Mouse (Mus musculus) lung, adult 2 months (tissue): Measurements from ENCODE around the gene 4930519G04Rik. TPM values are rescaled to one million over a fixed set of nuclear protein-coding genes. Genes with fewer than 3 reads are reported as not detected.
A peak's percentile ranks its signal among the peaks of the same experiment; 100 is the strongest.
"Not testable (repeated sequence)": the region's sequence is repeated elsewhere in the genome, so short reads cannot be mapped to it uniquely, and the experiment has no call there.

ENCODE experiments used
- DNase-seq: peaks from one replicate; pipeline ENCODE4 v3.0.0; 2022
- H3K4me1 ChIP-seq: fragments of 200-500 bp; 2 replicates; pipeline ENCODE4 v1.6.1; 2011; ENCODE audit warnings: low read length; ENCODE audit not compliant: control insufficient read depth, insufficient read depth
- H3K4me3 ChIP-seq: fragments of 200-500 bp; replicated peaks from 2 replicates; pipeline ENCODE3; 2011; ENCODE audit warnings: low read depth, mild to moderate bottlenecking, control low read depth, low read length; ENCODE audit errors: extremely low read depth
- CTCF ChIP-seq: fragments of 200-500 bp; IDR thresholded peaks from 2 replicates; pipeline ENCODE4 v1.5.1; 2011; ENCODE audit warnings: mild to moderate bottlenecking, low read length, control low read depth; ENCODE audit not compliant: insufficient read depth
- POLR2A ChIP-seq: fragments of 200-500 bp; IDR thresholded peaks from 2 replicates; pipeline ENCODE4 v1.6.1; 2011; ENCODE audit warnings: low read depth, mild to moderate bottlenecking, control low read depth, low read length, borderline replicate concordance; ENCODE audit errors: extremely low read depth
- WGBS: fragments of 180-500 bp; shearing (Covaris S2); methylation state at CpG from one replicate; pipeline ENCODE4 v1.1.7; 2018; 5-methylcytosine and 5-hydroxymethylcytosine counted together
- polyA plus RNA-seq: library from polyadenylated mRNA; depleted of rRNA; stranded (reverse); fragments of >200 nt; gene quantifications from 2 replicates; pipeline ENCODE4 v1.2.3, GENCODE M21; 2012

4930519G04Rik gene
- polyA plus RNA-seq, 1 experiment, result not detected

DNA sequence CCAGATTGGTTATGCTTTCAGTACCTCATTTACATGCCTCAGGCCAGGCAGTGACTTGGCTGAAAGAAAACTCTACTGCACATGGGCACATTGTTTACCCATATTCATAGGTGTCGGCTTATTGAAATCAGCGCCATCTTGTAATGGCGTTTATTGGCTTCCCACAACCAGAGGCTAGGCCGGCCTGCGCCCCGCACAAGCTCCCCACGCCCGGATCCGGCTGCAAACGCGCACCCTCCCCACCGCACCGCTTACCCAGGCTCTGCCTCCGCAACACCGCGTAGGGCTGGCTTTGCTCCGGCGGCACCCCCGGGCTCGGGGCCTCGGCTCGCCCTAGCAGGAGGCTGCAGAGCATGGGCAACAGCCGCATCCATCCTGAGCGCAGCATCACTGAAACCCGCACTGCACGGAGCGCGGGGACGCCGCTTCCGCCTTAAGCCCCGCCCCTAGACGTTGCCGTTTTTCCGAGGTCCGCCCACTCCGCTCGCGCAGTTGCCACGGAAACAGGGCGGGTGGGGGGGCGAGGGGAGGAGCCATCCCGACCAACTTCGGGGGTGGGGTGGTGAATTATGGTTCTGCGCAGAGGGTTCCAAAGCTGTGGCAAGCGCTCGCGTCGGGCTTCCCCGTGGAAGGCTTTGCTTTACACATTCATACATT is 39.8 kb upstream of the 4930519G04Rik start:
- H3K4me1 ChIP-seq, result no peaks in the 10 kb centered on the region

DNA sequence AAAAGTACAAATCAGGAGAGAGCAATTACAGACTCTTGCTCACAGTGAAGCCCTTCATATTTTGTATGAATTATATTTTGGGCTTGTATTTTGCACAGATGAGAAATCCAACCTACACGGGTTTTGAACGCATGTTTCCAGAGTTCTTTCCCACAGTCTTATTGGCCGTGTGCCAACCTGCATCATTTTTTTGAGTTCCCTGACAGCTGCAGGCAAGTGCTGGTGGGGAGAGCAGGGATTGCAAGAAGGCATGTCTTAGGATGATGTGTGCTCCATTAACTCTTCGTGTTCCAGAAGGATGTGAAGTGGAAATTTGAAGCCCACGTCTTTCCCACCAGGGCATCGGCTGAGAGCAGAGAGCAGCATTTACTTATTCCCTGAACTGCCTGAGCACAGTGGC is 36.9 kb upstream of the 4930519G04Rik start:
- no peak overlapping the region for H3K4me3 ChIP-seq
- 62% methylated on average over 6 of the region's 6 CpGs for WGBS
- no peak for TF ChIP-seq CTCF
- no peak for TF ChIP-seq POLR2A
- no peak for DNase-seq
- H3K4me1 ChIP-seq, result no peaks in the 10 kb centered on the region

More for the DNA sequence above, 39.8 kb upstream of the 4930519G04Rik start:
- DNase-seq, result peak; percentile 72
- TF ChIP-seq POLR2A, result peak; percentile 85; the same call in 1 of the 2 replicates
- no peak for TF ChIP-seq CTCF
- WGBS, result under 1% methylated on average over 50 of the region's 50 CpGs
- H3K4me3 ChIP-seq, result peak overlapping the region; percentile 93

DNA sequence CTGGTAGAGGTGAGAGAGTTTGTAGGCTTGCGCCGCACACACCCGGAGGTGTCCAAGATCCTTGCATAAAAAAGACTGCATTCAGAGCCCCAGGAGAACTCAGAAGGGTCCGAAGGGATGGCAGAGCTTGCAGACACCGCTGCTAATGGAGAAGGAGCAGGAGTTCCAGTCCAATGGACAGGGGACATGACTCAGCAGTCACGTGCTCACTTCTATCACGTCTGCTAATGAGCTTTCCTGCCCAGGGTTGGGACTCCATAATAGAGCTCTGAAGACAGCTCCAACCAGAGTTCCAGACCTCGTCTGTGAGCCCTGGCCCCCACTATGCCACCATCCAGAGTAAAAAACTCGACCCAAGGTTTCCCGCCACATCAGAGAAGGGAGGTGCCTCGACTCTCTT is 35.3 kb upstream of the 4930519G04Rik start:
- Histone ChIP-seq H3K4me1 (no peaks in the 10 kb centered on the region), H3K4me3 (no peak overlapping the region)
- no peak for DNase-seq
- TF ChIP-seq POLR2A, result no peak
- no peak for TF ChIP-seq CTCF
- 75% methylated on average over 11 of the region's 11 CpGs for whole genome bisulfite sequencing

DNA sequence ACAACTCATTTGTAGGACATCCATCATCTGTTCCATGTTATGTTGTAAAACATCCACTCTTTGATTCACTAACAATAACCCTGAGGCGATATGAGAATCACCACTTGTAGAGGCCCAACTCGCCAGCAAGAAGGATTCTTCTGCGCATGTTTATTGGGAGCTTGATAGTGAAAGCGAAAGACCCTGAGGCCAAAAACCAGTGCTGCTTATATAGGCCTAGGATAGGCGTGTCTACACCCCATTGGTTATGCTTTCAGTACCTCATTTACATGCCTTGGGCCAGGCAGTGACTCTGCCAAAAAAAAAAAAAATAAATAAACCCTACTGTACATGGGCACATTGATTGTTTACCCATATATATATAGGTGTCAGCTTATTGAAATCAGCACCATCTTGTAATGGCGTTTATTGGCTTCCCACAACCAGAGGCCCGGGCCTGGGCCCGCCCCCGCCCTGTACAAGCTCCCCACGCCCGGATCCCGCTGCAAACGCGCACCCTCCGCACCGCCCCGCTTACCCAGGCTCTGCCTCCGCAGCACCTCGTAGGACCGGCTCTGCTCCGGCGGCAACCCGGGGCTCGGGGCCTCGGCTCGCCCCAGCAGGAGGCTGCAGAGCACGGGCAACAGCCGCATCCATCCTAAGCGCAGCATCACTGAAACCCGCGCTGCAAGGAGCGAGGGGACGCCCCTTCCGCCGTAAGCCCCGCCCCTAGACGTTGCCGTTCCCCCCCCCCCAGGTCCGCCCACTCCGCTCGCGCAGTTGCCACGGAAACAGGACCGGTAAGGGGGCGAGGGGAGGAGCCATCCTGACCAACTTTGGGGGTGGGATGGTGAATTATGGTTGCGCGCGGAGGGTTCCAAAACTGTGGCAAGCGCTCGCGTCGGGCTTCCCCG is 30.4 kb upstream of the 4930519G04Rik start, which contains the start of gene 1500011B03Rik:
Gene 1500011B03Rik, minus strand, starts transcription at position 673 of the 893 bp plus-strand sequence.
- peak; percentile 54 for DNase-seq
- WGBS, result 10% methylated on average over 53 of the region's 53 CpGs
- H3K4me3 ChIP-seq, result peak within 1 kb of the TSS; percentile 65

DNA sequence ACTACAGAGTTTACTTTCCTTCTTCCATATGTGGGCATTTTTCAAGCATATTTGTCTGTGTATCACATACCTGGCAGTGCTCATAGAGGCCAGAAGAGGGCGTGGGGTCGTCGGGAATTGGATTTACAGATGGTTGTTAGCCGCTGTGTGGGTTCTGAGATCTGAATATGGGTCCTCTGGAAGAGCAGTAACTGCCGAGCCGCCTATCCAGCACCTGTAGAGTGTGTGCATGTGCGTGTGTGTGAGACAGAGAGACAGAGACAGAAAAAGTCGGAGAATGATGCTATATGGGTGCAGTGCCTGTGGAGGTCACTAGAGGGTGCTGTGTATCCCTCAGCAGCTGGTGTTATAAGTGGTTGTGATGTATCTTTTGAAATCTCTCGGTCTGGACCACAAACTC is 29.3 kb upstream of the 4930519G04Rik start:
- TF ChIP-seq POLR2A (no peak), CTCF (peak; percentile 65)
- DNase-seq, result peak; percentile 43
- H3K4me1 ChIP-seq, result no peaks in the 10 kb centered on the region; the same call in 1 of the 2 replicates
- 10% methylated on average over 9 of the region's 9 CpGs for WGBS
- H3K4me3 ChIP-seq, result no peak overlapping the region

More for the DNA sequence above, 30.4 kb upstream of the 4930519G04Rik start, which contains the start of gene 1500011B03Rik:
- no peak for TF ChIP-seq CTCF
- TF ChIP-seq POLR2A, result no peak
- no peaks in the 10 kb centered on the region; the same call in 1 of the 2 replicates for H3K4me1 ChIP-seq

DNA sequence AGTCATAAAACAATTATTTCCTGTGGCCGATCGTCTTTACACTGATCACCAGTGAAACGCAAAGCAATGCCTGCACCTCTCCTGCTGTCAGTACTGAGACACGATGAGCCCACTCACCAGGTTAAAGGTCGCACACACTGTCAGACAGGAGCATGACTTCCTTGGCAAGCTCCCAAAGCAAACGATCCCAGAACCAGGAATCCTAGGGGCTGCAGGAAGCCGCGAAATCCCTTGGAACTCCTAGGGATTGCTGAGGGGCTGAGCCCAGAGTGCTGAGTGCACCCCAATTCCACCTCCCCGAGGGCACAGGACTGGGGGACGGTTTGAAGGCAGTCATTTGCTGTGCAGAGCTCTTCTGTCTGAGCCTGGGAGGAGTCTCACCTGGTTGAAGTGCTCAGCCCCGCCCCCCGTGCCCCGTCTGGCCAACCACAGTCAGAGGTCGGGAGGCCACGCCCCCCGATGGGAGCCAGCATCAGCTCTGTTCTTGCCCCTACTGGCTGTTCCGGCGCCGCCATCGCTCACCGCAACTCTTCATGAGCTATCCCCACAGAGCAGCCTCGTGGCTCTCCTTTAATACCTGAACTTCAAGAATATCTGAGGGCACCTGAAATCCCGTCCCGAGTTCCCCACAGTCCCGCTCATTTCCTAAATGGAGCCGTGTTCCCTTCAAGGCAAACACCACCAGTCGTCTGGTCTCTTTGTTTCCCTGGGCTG is 27.3 kb upstream of the 4930519G04Rik start:
- Histone ChIP-seq H3K4me1 (no peaks in the 10 kb centered on the region; the same call in 1 of the 2 replicates), H3K4me3 (peak overlapping the region; percentile 36)
- peak; percentile 53 for DNase-seq
- WGBS, result 7% methylated on average over 27 of the region's 27 CpGs
- TF ChIP-seq CTCF (no peak), POLR2A (no peak)

DNA sequence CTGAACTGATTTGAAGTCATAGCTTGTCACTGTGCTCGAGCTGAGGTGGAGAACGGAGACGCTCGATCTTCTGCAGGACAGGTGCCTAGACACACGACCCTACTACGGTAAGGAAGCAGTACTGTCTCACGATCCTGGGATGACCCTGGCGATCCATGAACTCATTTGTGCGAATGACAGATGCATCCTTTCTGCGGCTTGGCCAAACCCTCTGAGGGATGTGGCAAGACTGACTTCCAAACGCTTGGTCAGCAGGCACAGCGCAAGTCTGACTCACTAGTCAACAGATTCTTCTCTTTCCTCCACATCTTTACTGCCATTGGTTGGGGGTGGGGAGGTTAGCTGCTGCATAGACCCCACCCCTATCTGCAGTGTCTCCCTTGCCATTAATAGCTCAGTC is 26.0 kb upstream of the 4930519G04Rik start:
- TF ChIP-seq CTCF (no peak), POLR2A (no peak)
- 61% methylated on average over 12 of the region's 12 CpGs for WGBS
- Histone ChIP-seq H3K4me3 (no peak overlapping the region), H3K4me1 (no peaks in the 10 kb centered on the region; the same call in 1 of the 2 replicates)
- no peak for DNase-seq

DNA sequence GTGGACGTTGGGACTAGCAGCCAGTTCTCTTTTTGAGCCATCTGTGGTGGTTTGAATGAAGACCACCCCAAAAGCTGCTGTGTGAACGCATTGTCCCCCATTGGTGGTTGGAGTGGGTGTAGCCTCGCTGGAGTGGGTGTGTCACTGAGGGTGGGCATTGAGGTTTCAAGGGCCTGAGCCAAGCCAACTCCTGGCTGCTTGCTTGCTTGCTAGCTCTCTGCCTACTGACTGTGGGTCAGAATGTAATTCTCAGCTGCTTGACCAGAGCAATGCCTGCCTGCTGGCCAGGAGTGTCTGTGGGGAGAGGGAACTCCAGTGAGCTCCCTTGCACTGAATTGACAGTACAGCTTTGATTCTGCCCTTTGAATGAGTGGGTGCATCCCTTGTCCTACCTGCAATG is 23.7 kb upstream of the 4930519G04Rik start:
- H3K4me3 ChIP-seq, result no peak overlapping the region
- no peak for TF ChIP-seq CTCF
- no peak for TF ChIP-seq POLR2A
- WGBS, result 62% methylated on average over 3 of the region's 3 CpGs
- H3K4me1 ChIP-seq, result no peaks in the 10 kb centered on the region; the same call in 1 of the 2 replicates
- no peak for DNase-seq

DNA sequence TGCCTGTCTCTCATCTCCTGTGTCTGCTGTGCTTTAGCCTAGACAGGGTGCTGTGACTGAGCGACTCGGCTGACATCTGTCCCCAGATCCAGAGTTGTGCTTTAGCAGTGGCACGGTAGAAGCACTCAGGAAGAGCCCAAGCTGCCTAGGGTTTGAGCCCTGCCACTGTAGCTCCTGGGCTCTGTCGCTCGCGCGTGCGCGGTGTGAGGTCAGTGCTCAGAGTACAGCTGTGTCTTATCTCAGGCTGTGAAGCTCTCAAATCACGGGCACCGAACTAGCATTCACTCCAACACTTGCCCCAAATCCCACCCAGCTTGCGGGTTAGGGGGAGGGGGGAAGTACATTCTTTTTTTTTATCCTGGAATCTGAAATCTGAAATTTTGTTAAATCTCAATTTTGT is 16.6 kb upstream of the 4930519G04Rik start:
- DNase-seq, result no peak
- no peak overlapping the region for H3K4me3 ChIP-seq
- no peaks in the 10 kb centered on the region for H3K4me1 ChIP-seq
- TF ChIP-seq POLR2A (no peak), CTCF (no peak)
- 42% methylated on average over 12 of the region's 12 CpGs for WGBS

DNA sequence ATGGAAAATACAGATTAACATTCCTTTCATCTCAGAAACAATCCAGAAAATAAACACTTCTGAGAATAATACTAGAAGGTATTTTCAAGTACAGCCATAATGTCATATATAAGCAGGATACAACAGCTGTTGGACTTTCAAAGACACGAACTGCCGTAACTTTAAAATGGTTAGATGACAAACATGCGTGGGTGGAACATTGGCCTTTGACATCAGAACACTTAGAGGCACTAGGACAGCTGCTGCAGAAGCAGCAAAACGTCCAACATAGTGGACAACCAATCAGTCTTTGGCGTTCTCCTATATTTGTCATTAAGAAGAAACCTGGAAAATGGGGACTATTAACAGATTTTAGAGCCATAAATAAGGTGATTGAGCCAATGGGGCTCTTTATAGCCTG is 13.0 kb upstream of the 4930519G04Rik start:
- H3K4me3 ChIP-seq, DNase-seq, H3K4me1 ChIP-seq: not testable (repeated sequence)
- 63% methylated on average over 5 of the region's 5 CpGs for WGBS

DNA sequence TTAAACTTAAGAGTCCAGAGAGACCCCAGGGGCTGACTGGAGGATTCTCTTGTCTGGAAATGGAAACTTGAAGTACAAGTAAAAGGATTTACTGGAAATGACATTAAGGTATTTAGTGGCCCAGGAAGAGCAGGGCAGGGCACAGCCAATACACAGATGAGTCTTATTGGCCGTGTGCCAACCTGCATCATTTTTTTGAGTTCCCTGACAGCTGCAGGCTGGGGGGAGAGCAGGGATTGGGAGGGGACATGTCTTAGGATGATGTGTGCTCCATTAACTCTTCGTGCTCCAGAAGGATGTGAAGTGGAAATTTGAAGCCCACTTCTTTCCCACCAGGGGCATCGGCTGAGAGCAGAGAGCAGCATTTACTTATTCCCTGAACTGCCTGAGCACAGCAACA is 11.3 kb upstream of the 4930519G04Rik start:
- not testable (repeated sequence) for H3K4me3 ChIP-seq, H3K4me1 ChIP-seq, DNase-seq
- WGBS, result 41% methylated on average over 3 of the region's 3 CpGs
